Mouse (Mus musculus): ENCODE measurements at regions not wholly inside any gene's neighbourhood (a gene's known extent, or its start where the extent isn't known, plus 50 kb on each side); places are given as distances from the start of the nearest gene placed in this dataset.

DNA sequence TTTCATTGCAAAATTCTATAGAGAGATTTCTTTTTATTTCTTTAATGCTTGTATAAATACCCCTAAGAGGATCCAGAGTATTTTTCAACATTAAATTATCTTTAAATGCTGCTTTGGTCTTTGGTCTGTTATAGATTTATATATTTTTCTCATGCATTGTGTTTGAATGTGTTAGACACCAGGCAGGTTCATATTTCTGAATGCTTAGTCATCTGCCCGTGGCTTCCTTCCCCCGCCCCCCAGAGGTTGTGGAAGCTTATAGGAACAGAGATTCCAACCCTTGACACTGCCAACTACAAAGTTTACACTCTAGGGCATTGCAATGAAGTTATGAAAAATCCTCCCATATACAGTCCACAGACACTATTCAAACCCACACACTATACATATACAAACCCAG lies 1066.6 kb downstream of the Efnb2 start:
- TF ChIP-seq CTCF (IDR thresholded peaks at IDR 0.05; ENCODE audit: borderline replicate concordance, extremely low read depth, insufficient read depth, insufficient read length), result no peak
- no peak for TF ChIP-seq POLR2A (IDR thresholded peaks at IDR 0.05; ENCODE audit: borderline replicate concordance, extremely low read depth, insufficient read depth, insufficient read length, poor library complexity, severe bottlenecking)

All from brain, embryonic 14.5 days (tissue).